In genomic region chr12:8877413-8877812, GRCm38 (mm10) we compare ENCODE assay signal across 13 mouse cellular contexts. TPM values are rescaled to one million over a fixed set of nuclear protein-coding genes. Genes with fewer than 3 reads are reported as not detected.
A peak's percentile ranks its signal among the peaks of the same experiment; 100 is the strongest.
DNase-seq lines count a peak whose midpoint lies in the region; ATAC-seq and TF ChIP-seq lines count a peak whose summit lies in the region.
"Had no signal": no experiment of that assay in that cellular context is flagged by ENCODE, and none has a peak within 500 bp of the region (broad histone marks: within the 10 kb centered on the region; RNA-seq: fewer than 3 reads in every experiment).

No protein-coding gene starts in this region.

- H3K9me3 ChIP-seq in lung, embryonic 16.5 days (ENCODE audit: control insufficient read depth, low read length) = no peaks in the 10 kb centered on the region
- H3K9me3 ChIP-seq: hindbrain, embryonic 10.5 days had no signal

- peaks cover 3% of the 10 kb centered on the region; the same call in 1 of the 2 replicates for H3K4me1 ChIP-seq in lung, embryonic 16.5 days (replicated peaks; ENCODE audit: control insufficient read depth, insufficient read depth, low read length)

- ATAC-seq in lung, embryonic 16.5 days (ENCODE audit: low read depth) = peak; percentile 52; the same call in 1 of the 2 replicates
- ATAC-seq: midbrain, embryonic 16.5 days had no signal

- intact Hi-C loops in gastrocnemius, adult 2 months (cut with DNase I) = no loop called here
- intact Hi-C loops in left cerebral cortex, adult 2 months (cut with DNase I) = no loop called here

- no peaks in the 10 kb centered on the region for H3K36me3 ChIP-seq in lung, embryonic 16.5 days (ENCODE audit: control insufficient read depth, insufficient read depth, low read length)
- H3K36me3 ChIP-seq: hindbrain, embryonic 10.5 days had no signal

- 75% methylated on average over 6 of the region's 6 CpGs for WGBS in lung, embryonic 16.5 days

- no peak overlapping the region for H3K9ac ChIP-seq in lung, embryonic 16.5 days (ENCODE audit: low read length)
- H3K9ac ChIP-seq: liver, embryonic 14.5 days had no signal

- H3K27ac ChIP-seq in gastrocnemius, adult 2 months = peak overlapping the region; percentile 67
- H3K27ac ChIP-seq in lung, embryonic 16.5 days (ENCODE audit: low read length) = no peak overlapping the region
- no peak overlapping the region for H3K27ac ChIP-seq in left cerebral cortex, adult 2 months
- H3K27ac ChIP-seq: hindbrain, embryonic 10.5 days; liver, embryonic 14.5 days had no signal

- H3K4me3 ChIP-seq in gastrocnemius, adult 2 months = no peak overlapping the region
- no peak overlapping the region for H3K4me3 ChIP-seq in lung, embryonic 16.5 days (ENCODE audit: low read length)
- no peak overlapping the region for H3K4me3 ChIP-seq in left cerebral cortex, adult 2 months
- H3K4me3 ChIP-seq: hindbrain, embryonic 10.5 days had no signal

- H3K4me2 ChIP-seq in lung, embryonic 16.5 days (ENCODE audit: low read depth, low read length) = no peak overlapping the region

- no peaks in the 10 kb centered on the region for H3K27me3 ChIP-seq in lung, embryonic 16.5 days (ENCODE audit: control insufficient read depth, insufficient read depth, low read depth, low read length)

- no peak for DNase-seq in gastrocnemius, adult 2 months
- no peak for DNase-seq in gastrocnemius, adult 8-10 months (ENCODE audit: low spot score in 2 of 2)
- no peak for DNase-seq in lung, postnatal 14 days
- peak; percentile 38 for DNase-seq in kidney, postnatal 10 days
- no peak for DNase-seq in retina, postnatal 1 day
- no peak for DNase-seq in right cerebral cortex, postnatal 14 days
- DNase-seq in left cerebral cortex, adult 2 months (ENCODE audit: extremely low spot score in 1 of 2, low spot score in 2 of 2) = no peak
- DNase-seq: cerebellum, adult 11-12 months; embryo, embryonic 11 days had no signal

- TF ChIP-seq CTCF in gastrocnemius, adult 2 months (IDR thresholded peaks at IDR 0.05) = no peak
- no peak for TF ChIP-seq CTCF in left cerebral cortex, adult 2 months (IDR thresholded peaks at IDR 0.05)

RNA-seq across cellular contexts. Expression of gene Laptm4a, which starts 44.1 kb away (rescaled TPM):
- total RNA-seq in gastrocnemius, adult 2 months (2021) = 100 to 1,000 TPM; 195 to 263 TPM
- total RNA-seq in gastrocnemius, adult 8-10 months (2022) = 100 to 1,000 TPM; 221 to 236 (median 226) TPM
- polyA plus RNA-seq in lung, embryonic 16.5 days (2015; fragmentation: Nextera tagmentation; extraction: Ambion mirVana) = 334 and 336 TPM in 2 replicates
- 100 to 1,000 TPM; 166 to 168 TPM for total RNA-seq in left cerebral cortex, adult 2 months (2021)
